Mouse (Mus musculus) spleen, postnatal 36 days (tissue): ENCODE data around the gene Rcsd1.

Source experiments
- DNase-seq, 2 experiments: peaks; one replicate each; pipeline ENCODE4 v3.0.0; 2022; ENCODE audit warnings: low spot score in 2 of 2, mixed read lengths in 1 of 2

Rcsd1 gene

GRCm38 (mm10) chr1:165661725-165662124, 47.8 kb downstream of the Rcsd1 start:
- DNase-seq: no peak

GRCm38 (mm10) chr1:165661191-165661590, 48.4 kb downstream of the Rcsd1 start:
- no peak for DNase-seq

- DNase-seq: peak; percentile 36 to 52
Observed at GRCm38 (mm10) chr1:165660774-165661173, 48.8 kb downstream of the Rcsd1 start.

GRCm38 (mm10) chr1:165658602-165659001, 51.0 kb downstream of the Rcsd1 start:
- DNase-seq: peak; percentile 43 to 56

- no peak for DNase-seq
Observed at GRCm38 (mm10) chr1:165655482-165655881, 54.1 kb downstream of the Rcsd1 start.

- DNase-seq: peak in 1 of 2 experiments; percentile 48
Observed at GRCm38 (mm10) chr1:165655022-165655421, 54.5 kb downstream of the Rcsd1 start.

GRCm38 (mm10) chr1:165653126-165653885, 56.3 kb downstream of the Rcsd1 start:
- DNase-seq: no peak

GRCm38 (mm10) chr1:165652507-165652906, 57.0 kb downstream of the Rcsd1 start:
- DNase-seq: no peak

- no peak for DNase-seq
Observed at GRCm38 (mm10) chr1:165651158-165651557, 58.4 kb downstream of the Rcsd1 start.

GRCm38 (mm10) chr1:165645102-165645501, 64.5 kb downstream of the Rcsd1 start:
- no peak for DNase-seq

GRCm38 (mm10) chr1:165643735-165644134, 65.8 kb downstream of the Rcsd1 start:
- no peak for DNase-seq

GRCm38 (mm10) chr1:165642780-165643311, 66.7 kb downstream of the Rcsd1 start:
- no peak for DNase-seq

GRCm38 (mm10) chr1:165641786-165642771, 67.5 kb downstream of the Rcsd1 start:
- DNase-seq: peak; percentile 79 to 85

- peak; percentile 66 to 81 for DNase-seq
Observed at GRCm38 (mm10) chr1:165641271-165641771, 68.2 kb downstream of the Rcsd1 start.

- no peak for DNase-seq
Observed at GRCm38 (mm10) chr1:165636289-165636688, 73.3 kb downstream of the Rcsd1 start.

- DNase-seq: no peak
Observed at GRCm38 (mm10) chr1:165635055-165635897, 74.3 kb downstream of the Rcsd1 start.

- DNase-seq: peak; percentile 95 to 96
Observed at GRCm38 (mm10) chr1:165634151-165634884, 75.2 kb downstream of the Rcsd1 start, which contains the start of gene Mpzl1. Gene Mpzl1 (minus strand): TSS chr1:165634538.

- no peak for DNase-seq
Observed at GRCm38 (mm10) chr1:165633345-165633744, 76.2 kb downstream of the Rcsd1 start.

- DNase-seq: no peak
Observed at GRCm38 (mm10) chr1:165631136-165631535, 78.4 kb downstream of the Rcsd1 start.

- DNase-seq: no peak
Observed at GRCm38 (mm10) chr1:165629975-165630374, 79.6 kb downstream of the Rcsd1 start.
